Mouse (Mus musculus) heart, postnatal 14 days (tissue): ENCODE measurements at regions not wholly inside any gene's neighbourhood (a gene's known extent, or its start where the extent isn't known, plus 50 kb on each side); places are given as distances from the start of the nearest gene placed in this dataset.

ENCODE experiments used
- DNase-seq, 2 experiments: peaks; one replicate each; pipeline ENCODE4 v3.0.0; 2021 to 2022
- intact Hi-C: fragments of 180-260 bp; cut with DNase I; formaldehyde crosslinking; loops from one replicate; pipeline ENCODE4 v1.15.1; 2025

DNA sequence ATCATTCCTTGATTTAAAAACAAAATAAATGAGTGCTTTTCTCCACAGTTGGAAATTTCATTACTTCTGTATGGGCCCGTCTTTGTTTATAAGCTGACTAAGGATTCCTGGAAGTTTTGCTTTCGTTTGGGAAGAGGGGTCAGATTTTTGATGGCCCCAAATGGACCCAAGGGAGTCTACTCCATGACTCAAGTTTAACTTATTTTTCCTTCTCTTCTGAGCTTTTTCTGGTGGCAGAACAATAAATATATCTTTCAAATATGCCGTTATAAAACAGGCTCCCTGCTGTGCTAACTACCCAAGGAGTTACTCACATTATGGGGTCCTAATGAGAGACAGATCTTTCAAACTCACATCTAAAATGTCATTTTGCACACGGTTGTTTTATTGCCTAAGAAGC, 187.4 kb upstream of the BC052040 start:
- no peak for DNase-seq
- intact Hi-C loops: no loop called here

DNA sequence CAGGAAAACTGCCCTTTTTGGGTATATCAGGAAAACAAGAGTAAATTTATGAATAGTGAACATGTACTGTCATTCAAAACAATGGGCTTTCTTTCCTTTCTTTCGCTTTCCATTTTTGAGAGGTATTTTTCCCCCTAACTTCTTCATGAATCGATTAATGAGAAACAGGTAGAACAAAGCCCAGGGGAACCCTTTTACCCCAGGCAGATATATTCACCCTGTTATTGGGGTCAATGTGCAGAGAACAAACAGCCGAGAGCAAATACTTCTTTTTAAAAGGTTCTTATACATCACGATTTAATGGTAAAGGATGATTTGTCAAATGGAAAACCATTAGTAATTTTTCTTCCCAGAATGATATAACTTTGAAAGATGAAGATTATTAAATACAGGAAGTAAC, 183.0 kb upstream of the BC052040 start:
- intact Hi-C loops: no loop called here
- no peak for DNase-seq

DNA sequence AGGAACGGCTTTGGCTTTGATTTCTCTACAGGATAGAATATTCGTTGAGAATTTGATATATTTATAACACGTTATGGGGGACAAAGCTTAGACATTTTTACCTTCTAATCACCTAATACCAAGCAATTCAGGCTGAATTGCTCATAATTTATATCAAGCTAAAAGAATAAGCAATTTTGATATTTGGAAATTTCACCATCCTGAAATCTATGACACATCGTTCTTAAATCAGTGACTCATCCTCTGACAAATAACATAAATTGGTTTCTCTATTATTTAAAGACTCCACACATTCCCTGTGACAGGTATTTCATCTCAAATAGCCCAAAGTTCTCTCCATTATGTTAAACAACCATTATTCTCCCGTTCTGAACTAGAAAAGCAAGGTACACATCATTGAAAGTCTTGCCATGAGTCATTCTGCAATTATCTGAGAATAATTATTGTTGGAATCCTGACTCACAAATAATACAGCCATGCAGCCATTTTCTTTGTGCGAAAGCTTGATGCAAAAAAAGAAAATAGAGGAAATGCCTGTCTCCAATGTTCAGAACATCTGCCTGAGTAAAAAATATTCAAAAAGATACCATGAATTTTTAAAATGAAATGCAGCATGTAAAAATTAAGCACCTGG, 182.3 kb upstream of the BC052040 start:
- intact Hi-C loops: no loop called here
- no peak for DNase-seq

DNA sequence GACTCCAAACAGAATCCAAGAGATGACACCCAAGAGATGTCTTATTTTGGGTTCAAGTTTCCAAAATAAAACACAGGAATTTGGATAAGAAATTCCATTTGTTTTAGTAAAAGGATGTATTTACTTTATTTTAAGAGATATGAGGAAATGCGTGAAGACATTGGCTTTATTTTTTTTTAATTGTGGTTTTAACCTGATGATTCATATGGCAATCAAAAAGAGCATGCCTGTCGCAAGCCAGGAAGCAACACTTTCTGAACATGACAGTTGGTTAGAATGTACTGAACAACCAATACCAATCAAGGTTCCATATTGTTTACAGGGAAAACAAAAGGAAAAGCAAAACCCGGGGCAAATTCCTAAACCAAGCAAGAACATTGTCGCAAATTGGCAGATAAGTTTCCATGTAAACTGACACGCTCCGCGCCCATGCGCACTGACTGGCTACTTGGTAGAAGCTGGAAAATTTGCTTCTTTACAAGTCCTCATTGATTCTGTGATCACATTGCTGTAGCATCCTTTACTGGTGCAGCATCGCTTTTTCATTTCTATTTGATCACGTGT, 181.4 kb upstream of the BC052040 start:
- DNase-seq: no peak
- intact Hi-C loops: no loop called here

DNA sequence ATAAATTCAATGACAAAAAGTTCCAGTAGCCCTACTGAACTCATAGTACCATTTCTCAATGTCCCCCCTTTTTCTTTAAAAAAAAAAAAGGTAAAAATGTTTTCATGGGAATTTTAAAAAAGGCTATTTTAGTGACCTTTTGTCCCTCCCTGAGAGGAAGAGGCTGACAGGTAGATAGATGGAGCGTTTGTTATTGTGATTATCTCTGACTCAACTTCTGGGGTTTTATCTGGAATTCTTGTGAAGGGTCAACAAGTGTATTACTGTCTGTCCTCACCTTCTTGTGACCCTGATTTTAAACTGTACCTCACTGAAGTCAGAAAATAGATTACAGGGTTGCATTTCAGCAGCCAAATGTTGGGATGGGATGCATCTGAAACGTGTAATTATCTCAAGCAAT, 179.3 kb upstream of the BC052040 start:
- DNase-seq: no peak
- intact Hi-C loops: no loop called here

- no peak for DNase-seq
Observed at GRCm38 (mm10) chr2:115432476-115432875, 149.0 kb upstream of the BC052040 start.

GRCm38 (mm10) chr2:115441100-115441499, 140.4 kb upstream of the BC052040 start:
- intact Hi-C loops: no loop called here

More at GRCm38 (mm10) chr2:115432476-115432875, 149.0 kb upstream of the BC052040 start:
- intact Hi-C loops: no loop called here

DNA sequence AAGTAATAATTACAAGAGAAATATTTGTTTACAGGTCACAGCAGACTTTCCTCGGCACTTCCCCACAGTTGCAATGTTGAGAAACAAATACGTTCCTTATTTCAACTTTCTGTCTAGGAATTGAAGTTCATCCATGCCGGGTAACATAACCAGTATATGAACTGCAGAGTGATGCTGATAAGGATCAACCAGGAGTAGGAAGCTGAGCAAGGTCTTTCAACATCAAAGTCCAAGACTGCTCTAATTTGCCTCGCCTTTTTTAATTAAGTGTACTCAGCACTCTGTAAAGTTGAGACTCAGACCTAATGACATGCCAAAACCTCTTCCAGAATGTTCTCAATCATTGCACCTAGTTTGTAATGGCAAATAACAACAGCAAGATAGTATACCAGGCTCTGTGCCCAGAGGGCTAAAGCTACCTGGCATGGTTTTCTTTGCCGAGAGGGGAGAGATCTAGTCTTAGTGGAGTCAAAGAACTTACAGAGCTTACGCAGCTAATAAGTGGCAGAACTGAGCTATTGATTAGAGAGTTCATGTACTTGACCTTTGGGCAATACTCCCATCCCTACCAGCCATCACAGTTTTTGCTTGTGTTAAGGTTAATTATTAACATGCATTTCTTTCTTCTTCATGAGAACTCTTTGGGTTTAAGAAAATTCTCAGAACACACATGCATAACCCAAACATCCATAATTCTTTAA, 131.6 kb upstream of the BC052040 start:
- intact Hi-C loops: no loop called here
- no peak for DNase-seq

More at GRCm38 (mm10) chr2:115441100-115441499, 140.4 kb upstream of the BC052040 start:
- no peak for DNase-seq

GRCm38 (mm10) chr2:115455593-115455992, 125.9 kb upstream of the BC052040 start:
- intact Hi-C loops: no loop called here
- no peak for DNase-seq

- no peak for DNase-seq
- intact Hi-C loops: no loop called here
Observed at GRCm38 (mm10) chr2:115456372-115457022, 125.0 kb upstream of the BC052040 start.

DNA sequence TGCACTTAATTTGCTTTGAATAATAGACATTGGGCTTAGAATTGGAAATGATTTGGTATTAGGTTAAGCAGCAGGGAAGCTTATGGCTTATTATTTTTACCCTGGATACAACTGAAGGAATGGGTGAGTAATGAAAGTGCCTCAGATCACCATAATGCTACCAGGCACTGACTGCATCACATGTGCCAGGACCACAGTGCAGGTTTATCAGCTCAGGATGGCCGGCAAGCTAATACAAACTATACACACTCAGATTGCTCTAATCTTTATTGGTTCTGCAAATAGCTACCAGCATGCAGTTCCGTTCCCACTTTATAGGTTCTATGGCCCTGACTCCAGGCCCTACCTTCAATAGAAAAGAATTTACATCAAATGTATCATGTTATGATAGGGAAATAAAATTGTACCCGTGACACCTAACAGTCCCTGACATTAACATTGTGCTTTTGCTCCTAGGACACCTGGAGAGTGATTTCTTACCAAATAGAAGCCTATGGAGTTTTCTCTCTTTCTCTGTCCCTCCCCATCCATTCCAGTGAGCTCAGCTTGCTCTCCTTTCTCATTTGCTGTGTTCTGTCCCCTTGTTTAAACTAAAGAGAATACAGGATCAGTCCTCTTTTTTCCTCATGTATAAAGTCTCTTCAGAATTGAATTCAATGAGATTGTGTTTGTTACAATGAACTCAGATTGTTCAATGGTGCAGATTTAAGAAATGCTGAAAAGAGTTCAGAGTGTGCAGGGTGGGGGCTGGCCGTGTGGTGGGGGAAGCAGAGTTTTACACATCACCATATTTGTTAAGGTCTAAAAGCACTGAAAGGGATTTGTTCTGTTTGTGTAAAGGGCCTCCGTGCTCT, 121.3 kb upstream of the BC052040 start:
- DNase-seq: no peak
- intact Hi-C loops: no loop called here

- intact Hi-C loops: no loop called here
- no peak for DNase-seq
Observed at GRCm38 (mm10) chr2:115460882-115461151, 120.7 kb upstream of the BC052040 start.

GRCm38 (mm10) chr2:115466170-115466569, 115.3 kb upstream of the BC052040 start:
- DNase-seq: no peak
- intact Hi-C loops: no loop called here

- DNase-seq: no peak
- intact Hi-C loops: no loop called here
Observed at GRCm38 (mm10) chr2:115467107-115467745, 114.3 kb upstream of the BC052040 start.

- intact Hi-C loops: no loop called here
- no peak for DNase-seq
Observed at GRCm38 (mm10) chr2:115467936-115468335, 113.6 kb upstream of the BC052040 start.

DNA sequence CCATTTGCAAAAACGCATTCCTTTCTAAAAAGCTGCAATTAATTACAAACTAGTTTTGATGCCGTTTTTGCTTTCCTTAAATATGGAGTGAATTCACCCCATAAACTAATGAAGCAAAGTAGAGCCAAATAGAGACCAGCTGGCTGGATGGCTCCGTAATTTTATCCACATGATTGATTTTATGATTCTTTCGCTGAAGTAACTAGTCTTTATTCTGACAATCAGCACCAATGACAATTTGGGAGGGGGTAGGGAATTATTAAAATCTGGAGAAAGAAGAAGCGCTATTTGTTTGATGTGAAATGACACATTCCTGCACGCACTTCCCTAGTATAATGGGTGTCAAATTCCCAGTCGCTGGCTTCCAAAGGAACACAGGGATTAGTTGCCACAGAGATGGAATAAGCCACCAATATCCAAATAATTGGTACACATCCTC, 113.0 kb upstream of the BC052040 start:
- intact Hi-C loops: no loop called here
- no peak for DNase-seq

DNA sequence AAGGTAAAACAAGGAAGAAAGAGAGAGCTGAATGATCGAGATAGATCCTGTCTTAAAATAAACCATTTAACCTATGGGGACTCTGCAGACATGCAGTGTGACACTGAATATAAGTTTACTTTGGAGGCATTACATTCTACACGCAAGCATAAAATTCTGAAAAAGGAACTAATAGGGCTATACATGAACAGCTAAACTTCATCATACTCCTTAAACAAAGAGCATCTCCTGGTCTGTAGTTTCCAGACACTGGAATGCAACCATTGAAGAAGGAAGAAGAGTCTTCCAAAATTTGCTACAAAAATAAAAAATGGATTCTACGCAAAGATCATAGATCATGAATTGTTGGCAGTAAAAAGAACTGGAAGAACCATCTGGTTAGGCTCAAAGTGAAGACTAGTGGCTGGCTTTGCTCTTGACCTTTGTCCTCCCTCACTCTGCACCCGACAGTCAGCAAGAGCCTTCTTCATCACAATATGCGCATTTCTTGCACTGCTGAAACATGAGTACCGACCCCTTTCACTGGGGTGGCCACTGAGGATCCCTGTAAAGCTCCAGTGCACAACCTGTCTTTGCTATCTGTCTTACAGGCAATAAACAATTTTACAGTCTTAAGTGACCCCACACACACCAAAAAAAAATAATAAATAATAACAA, 112.2 kb upstream of the BC052040 start:
- intact Hi-C loops: no loop called here
- DNase-seq: no peak

- DNase-seq: no peak
- intact Hi-C loops: no loop called here
Observed at GRCm38 (mm10) chr2:115472393-115472792, 109.1 kb upstream of the BC052040 start.

DNA sequence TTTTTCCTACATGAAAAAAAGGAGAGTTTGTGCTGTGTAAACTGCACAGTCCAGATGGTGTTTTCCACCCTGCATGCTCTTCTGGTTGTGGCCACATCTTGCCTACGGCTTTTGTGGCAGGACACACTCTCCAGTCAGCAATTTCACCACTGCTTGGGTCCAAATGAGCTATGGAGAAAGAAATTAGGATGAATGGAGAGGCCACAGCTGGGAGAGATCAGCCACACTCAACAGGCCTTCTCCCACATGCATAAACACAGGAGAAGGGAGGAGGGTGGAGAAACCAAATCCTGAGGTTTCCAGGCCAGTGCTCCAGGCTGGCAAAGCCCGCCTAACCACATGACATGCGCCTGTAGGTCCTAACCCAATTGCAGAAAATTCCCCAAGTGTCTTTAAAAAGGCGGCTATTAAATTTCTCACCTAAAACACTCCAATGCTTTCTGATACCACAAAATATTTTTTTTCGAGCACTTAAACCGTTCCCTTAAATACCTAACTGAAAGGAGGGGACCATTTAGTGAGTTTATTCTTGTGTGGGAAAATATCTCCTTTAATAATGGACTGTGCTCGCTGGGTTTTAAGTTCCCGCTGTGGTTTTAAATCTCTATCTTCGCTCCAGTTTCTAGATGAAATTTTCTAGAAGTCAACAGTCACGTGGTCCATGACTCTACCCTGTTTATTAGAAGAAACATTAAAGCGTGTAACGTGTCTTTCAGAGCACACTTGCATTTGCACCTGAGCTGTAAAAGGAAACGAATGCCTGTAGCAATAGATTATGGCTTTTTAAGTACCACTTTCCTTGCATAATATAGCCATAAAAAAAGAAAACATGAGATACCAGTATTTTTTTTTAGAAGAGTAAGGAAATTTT, 97.9 kb upstream of the BC052040 start:
- intact Hi-C loops: no loop called here
- peak; percentile 29 to 55 for DNase-seq
